Mouse (Mus musculus) kidney, postnatal 0 days (tissue): ENCODE data around the gene Vps13a. TPM values are rescaled to one million over a fixed set of nuclear protein-coding genes. Genes with fewer than 3 reads are reported as not detected.

ENCODE experiments used
- ATAC-seq: fragments of 200-750 bp; cut with Nextera tagmentation; replicated peaks from 2 replicates; pipeline ENCODE4 v1.8.0; 2017; ENCODE audit warnings: low read depth, moderate number of reproducible peaks, moderate TSS enrichment, moderate library complexity; ENCODE audit not compliant: low FRiP score
- DNase-seq: peaks from one replicate; pipeline ENCODE4 v3.0.0-alpha.2; 2016; ENCODE audit warnings: low spot score
- H3K27ac ChIP-seq: fragments of 300-500 bp; sonication (generic); 2 replicates; pipeline ENCODE4 v1.5.1; 2014; ENCODE audit warnings: mild to moderate bottlenecking
- H3K27me3 ChIP-seq: fragments of 300-500 bp; sonication (generic); 2 replicates; pipeline ENCODE4 v1.6.1; 2014; ENCODE audit warnings: low read length, mixed read lengths; ENCODE audit not compliant: insufficient read depth
- H3K36me3 ChIP-seq: fragments of 300-500 bp; sonication (generic); 2 replicates; pipeline ENCODE4 v1.6.1; 2014; ENCODE audit warnings: low read length, mixed read lengths; ENCODE audit not compliant: insufficient read depth
- H3K4me1 ChIP-seq: fragments of 300-500 bp; sonication (generic); replicated peaks from 2 replicates; pipeline ENCODE4 v1.6.1; 2014; ENCODE audit warnings: antibody characterized with exemption, low read length, mixed read lengths; ENCODE audit not compliant: insufficient read depth
- H3K4me2 ChIP-seq: fragments of 300-500 bp; sonication (generic); 2 replicates; pipeline ENCODE4 v1.6.1; 2014; ENCODE audit warnings: mild to moderate bottlenecking, low read length, moderate library complexity, mixed read lengths
- H3K4me3 ChIP-seq: fragments of 300-500 bp; sonication (generic); replicated peaks from 2 replicates; pipeline ENCODE4 v1.5.1; 2014; ENCODE audit warnings: low read depth, low read length
- H3K9ac ChIP-seq: fragments of 300-500 bp; sonication (generic); 2 replicates; pipeline ENCODE4 v1.6.1; 2014; ENCODE audit warnings: low read depth, low read length
- H3K9me3 ChIP-seq: fragments of 300-500 bp; sonication (generic); replicated peaks from 2 replicates; pipeline ENCODE4 v1.6.1; 2016; ENCODE audit warnings: low read length, inconsistent platforms, mixed read lengths
- CTCF ChIP-seq: IDR thresholded peaks from 2 replicates; pipeline ENCODE4 v1.5.1; 2016; ENCODE audit warnings: antibody characterized with exemption, low read depth, mild to moderate bottlenecking, moderate library complexity
- WGBS: fragments of 180-500 bp; shearing (Covaris S2); extraction: QIAGEN DNeasy Blood & Tissue Kit; methylation state at CpG from one replicate; pipeline ENCODE4 v1.1.7; 2014; 5-methylcytosine and 5-hydroxymethylcytosine counted together
- polyA plus RNA-seq: library from polyadenylated mRNA; unstranded; fragments of >200 nt; fragmentation: Nextera tagmentation; extraction: Ambion mirVana; gene quantifications from 2 replicates; pipeline ENCODE4 v1.2.1, GENCODE M21; 2015

The Vps13a gene
- polyA plus RNA-seq, 1 experiment from 2014 or later, result 9.6 TPM

GRCm38 (mm10) chr19:16624994-16625393, 155.7 kb downstream of the Vps13a start:
- Histone ChIP-seq H3K27me3 (no peaks in the 10 kb centered on the region), H3K4me3 (no peak overlapping the region), H3K9me3 (no peaks in the 10 kb centered on the region), H3K36me3 (no peaks in the 10 kb centered on the region), H3K4me2 (no peak overlapping the region), H3K27ac (no peak overlapping the region), H3K4me1 (no peaks in the 10 kb centered on the region), H3K9ac (no peak overlapping the region)
- ATAC-seq (no peak), DNase-seq (peak; percentile 6)
- no peak for TF ChIP-seq CTCF

GRCm38 (mm10) chr19:16623154-16623553, 157.6 kb downstream of the Vps13a start:
- no peaks in the 10 kb centered on the region for H3K9me3 ChIP-seq
- 80% methylated on average over 4 of the region's 4 CpGs for WGBS
- H3K4me2 ChIP-seq, result no peak overlapping the region
- DNase-seq, result no peak
- H3K36me3 ChIP-seq, result no peaks in the 10 kb centered on the region
- H3K4me3 ChIP-seq, result no peak overlapping the region
- no peaks in the 10 kb centered on the region for H3K4me1 ChIP-seq
- TF ChIP-seq CTCF, result no peak
- no peak overlapping the region for H3K9ac ChIP-seq
- ATAC-seq, result no peak
- no peak overlapping the region for H3K27ac ChIP-seq
- no peaks in the 10 kb centered on the region for H3K27me3 ChIP-seq

- 79% methylated on average over 6 of the region's 6 CpGs for WGBS
Measured at GRCm38 (mm10) chr19:16607634-16608033, 173.1 kb downstream of the Vps13a start.

GRCm38 (mm10) chr19:16602026-16602425, 178.7 kb downstream of the Vps13a start:
- Histone ChIP-seq H3K4me3 (no peak overlapping the region), H3K9ac (no peak overlapping the region), H3K27ac (no peak overlapping the region), H3K36me3 (no peaks in the 10 kb centered on the region), H3K4me1 (0 out of 2 replicates have a peak, but pooled peaks cover 7% of the 10 kb centered on the region), H3K27me3 (no peaks in the 10 kb centered on the region), H3K9me3 (no peaks in the 10 kb centered on the region), H3K4me2 (no peak overlapping the region)
- no peak for DNase-seq
- ATAC-seq, result no peak
- WGBS, result 78% methylated on average over 8 of the region's 8 CpGs
- no peak for TF ChIP-seq CTCF

More at GRCm38 (mm10) chr19:16607634-16608033, 173.1 kb downstream of the Vps13a start:
- no peak for TF ChIP-seq CTCF
- Histone ChIP-seq H3K4me3 (no peak overlapping the region), H3K27me3 (no peaks in the 10 kb centered on the region), H3K4me2 (no peak overlapping the region), H3K9me3 (no peaks in the 10 kb centered on the region), H3K36me3 (no peaks in the 10 kb centered on the region), H3K4me1 (no peaks in the 10 kb centered on the region), H3K27ac (no peak overlapping the region), H3K9ac (no peak overlapping the region)
- ATAC-seq, result no peak
- no peak for DNase-seq

GRCm38 (mm10) chr19:16599298-16599970, 181.3 kb downstream of the Vps13a start:
- peak; percentile 97 for TF ChIP-seq CTCF
- no peak overlapping the region for H3K4me3 ChIP-seq
- H3K9ac ChIP-seq, result no peak overlapping the region
- 8% methylated on average over 9 of the region's 9 CpGs for WGBS
- H3K27me3 ChIP-seq, result no peaks in the 10 kb centered on the region
- H3K27ac ChIP-seq, result no peak overlapping the region
- peak overlapping the region; percentile 43 for H3K4me2 ChIP-seq
- no peaks in the 10 kb centered on the region for H3K9me3 ChIP-seq
- DNase-seq (peak; percentile 91), ATAC-seq (peak; percentile 62)
- H3K4me1 ChIP-seq, result 0 out of 2 replicates have a peak, but pooled peaks cover 7% of the 10 kb centered on the region
- no peaks in the 10 kb centered on the region for H3K36me3 ChIP-seq

- 19% methylated on average over 11 of the region's 11 CpGs for WGBS
Measured at GRCm38 (mm10) chr19:16598653-16599297, 182.0 kb downstream of the Vps13a start.

More at GRCm38 (mm10) chr19:16598653-16599297, 182.0 kb downstream of the Vps13a start:
- Histone ChIP-seq H3K27me3 (no peaks in the 10 kb centered on the region), H3K4me2 (peak overlapping the region; percentile 43), H3K4me1 (0 out of 2 replicates have a peak, but pooled peaks cover 7% of the 10 kb centered on the region), H3K9ac (0 out of 2 replicates have a peak overlapping the region, but pooled peaks have one; percentile 23), H3K36me3 (no peaks in the 10 kb centered on the region), H3K27ac (no peak overlapping the region), H3K4me3 (no peak overlapping the region), H3K9me3 (no peaks in the 10 kb centered on the region)
- DNase-seq, result peak; percentile 74
- no peak for TF ChIP-seq CTCF
- peak; percentile 85 for ATAC-seq
